Mouse (Mus musculus): ENCODE measurements around the gene Nav2.

The Nav2 gene

GRCm38 (mm10) chr7:49205551-49205950 lies 297.0 kb downstream of the Nav2 start:
- no peak for DNase-seq (ENCODE audit: low spot score in 2 of 2)

DNA sequence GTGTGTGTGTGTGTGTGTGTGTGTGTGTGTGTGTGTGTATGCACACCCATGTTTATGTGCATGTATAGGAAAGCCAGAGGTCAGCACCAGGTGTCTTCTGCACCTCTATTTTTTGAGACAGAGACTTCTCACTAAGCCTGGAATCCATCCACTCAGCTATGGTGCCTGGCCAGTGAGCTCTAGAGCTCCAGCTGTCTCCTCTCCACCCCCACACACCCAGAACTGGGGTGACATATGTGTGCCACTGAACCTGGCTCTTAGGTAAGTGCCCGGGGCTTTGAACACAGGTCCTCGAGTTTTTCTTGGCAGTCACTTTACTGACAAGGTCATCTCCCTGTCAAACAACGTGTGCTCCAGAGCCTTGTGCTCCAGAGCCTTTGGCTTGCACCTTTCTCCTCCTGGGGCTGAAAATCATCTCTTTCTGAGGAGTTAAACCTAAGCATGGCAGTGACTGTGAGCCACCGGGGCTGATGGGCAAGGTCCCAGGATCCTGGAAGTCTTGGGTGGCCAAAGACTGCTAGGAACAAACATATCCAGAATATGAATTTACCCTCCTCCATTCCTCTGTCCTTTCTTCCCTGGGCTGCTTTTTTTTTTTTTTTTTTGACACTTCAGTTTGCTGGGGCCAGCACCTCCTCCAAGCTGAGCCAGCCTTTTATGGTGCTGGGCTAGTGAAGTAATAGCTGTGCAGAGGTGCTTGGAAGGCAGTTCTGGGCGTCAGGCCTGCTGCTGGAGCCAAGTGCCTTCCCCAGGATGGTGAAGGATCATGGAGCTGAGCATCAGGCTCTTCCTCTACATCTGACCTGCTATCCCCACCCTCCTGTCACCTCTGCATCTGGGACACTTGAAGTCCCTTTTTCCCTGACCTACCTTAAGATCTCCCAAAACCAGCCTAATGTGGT lies 298.5 kb downstream of the Nav2 start:
- no peak for DNase-seq (ENCODE audit: low spot score in 2 of 2)

DNA sequence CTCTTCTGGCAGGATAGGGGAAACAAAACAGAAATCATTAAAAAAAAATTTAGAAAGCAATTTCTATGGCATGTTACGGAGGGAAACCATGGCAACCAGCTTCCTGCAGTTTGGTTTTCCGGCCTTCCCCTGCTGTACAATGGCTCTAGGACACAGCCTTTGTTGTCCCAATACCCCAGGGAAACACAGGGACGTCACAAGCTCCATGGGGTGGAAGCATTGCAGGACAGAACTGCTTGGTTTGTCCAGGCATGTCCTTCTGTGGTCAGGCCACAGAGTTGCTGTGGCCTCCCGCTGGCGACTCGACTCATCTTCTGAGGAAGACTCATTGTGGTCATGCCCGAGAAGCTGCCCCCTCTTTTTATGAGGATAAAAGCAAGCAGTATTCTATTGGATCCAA lies 301.0 kb downstream of the Nav2 start:
- DNase-seq (ENCODE audit: low spot score in 2 of 2): no peak

- DNase-seq (ENCODE audit: low spot score in 2 of 2): no peak
These were observed 302.2 kb downstream of the Nav2 start for GRCm38 (mm10) chr7:49210721-49211120.

DNA sequence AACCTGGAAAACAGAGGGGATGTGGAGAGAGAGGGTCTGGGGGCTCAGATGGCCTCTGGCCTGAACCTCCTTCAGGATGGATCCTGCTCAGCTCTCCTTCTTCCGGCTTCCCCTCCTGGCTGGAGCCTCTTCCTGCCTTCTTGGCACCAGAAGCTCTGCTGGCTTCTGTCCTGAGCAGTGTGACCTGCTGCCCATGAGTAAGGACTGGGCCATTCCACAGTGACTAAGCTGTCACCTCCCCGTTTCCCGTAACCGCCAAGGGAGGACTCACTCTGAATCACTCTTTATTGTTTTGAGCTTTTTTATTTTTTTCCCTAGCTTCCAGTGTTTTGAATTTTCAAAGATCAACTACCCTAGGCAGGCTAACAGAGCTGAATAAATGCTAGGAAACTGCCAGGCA lies 304.5 kb downstream of the Nav2 start:
- DNase-seq (ENCODE audit: low spot score in 2 of 2): peak in 1 of 2 experiments; percentile 35

- DNase-seq (ENCODE audit: low spot score in 2 of 2): no peak
These were observed 309.3 kb downstream of the Nav2 start for GRCm38 (mm10) chr7:49217786-49218185.

DNA sequence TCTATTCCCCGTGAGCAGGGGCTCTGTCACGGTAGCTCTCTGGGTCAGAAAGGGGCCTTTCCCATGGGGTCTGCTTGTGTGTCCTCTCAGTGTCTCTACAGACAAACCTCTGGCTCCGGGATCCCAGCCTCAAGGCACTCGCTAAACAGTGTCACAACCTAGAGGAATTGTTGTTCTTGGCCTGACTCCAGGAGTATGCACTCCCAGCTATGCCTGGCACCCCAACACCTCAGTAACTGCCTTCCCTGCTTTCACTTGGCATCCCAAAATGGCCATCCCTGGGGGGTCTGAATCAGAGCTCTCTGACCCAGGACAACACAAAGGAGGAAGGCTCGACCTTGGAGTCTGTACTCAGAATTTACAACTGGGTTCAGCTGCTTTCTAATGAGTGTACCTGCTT lies 317.2 kb downstream of the Nav2 start:
- no peak for DNase-seq (ENCODE audit: low spot score in 2 of 2)

DNA sequence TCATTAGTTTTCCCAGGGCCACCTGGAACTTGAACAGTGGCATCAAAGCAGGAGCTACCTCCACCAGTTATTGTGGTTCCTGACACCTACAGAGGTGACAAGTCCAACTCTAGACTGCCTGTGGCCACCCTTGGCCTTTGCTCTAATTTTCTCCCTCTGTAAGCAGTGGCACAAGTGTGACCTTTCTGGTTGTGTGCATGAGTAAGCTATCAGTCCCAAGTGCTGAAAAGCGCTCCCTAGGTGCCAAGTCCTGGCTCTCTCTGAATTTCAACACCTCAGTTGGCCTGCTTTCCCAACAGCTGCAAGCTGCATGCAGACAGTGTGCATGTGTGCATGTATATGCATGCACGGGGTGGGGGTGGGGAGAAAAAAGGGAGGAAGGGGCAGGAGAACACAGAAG lies 324.5 kb downstream of the Nav2 start:
- DNase-seq (ENCODE audit: low spot score in 2 of 2): no peak

DNA sequence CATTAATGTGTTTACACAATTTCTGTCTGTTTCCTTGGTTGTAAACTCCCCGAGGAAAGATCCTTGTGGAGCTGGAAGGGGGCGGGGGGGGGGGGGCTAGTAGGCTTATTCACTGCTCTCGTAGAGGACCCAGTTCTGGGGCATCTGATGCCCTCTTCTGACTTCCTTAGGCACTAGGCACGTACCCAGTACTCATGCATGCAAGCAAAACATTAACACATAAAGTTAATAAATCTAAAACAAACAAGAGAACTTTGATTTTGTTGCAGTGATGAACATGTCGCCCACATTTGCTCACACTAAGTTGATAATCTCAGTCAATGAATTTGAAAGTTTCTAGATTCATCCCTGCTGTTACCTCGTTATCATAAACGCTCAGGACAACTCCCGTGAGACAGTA lies 325.8 kb downstream of the Nav2 start:
- no peak for DNase-seq (ENCODE audit: low spot score in 2 of 2)

DNA sequence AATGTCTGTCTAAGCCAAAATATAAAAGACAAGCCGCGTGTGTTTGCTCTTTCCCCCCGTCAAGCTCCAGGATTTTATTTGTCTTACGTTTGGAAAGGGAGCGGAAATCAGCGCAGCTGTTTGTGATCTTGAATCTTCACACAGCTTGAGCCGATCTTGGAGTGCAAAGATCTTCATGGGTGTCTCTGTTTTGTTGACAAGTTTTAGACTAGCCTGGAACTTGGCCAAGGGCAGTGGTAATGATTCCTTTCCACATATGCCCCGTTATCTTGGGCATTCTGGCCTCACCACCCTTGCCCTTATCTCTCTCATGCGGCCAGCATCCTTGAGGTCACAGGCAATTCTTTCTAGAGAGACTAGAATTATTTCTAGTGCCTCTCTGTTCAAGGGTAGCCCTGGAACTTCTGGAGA lies 326.8 kb downstream of the Nav2 start:
- no peak for DNase-seq (ENCODE audit: low spot score in 2 of 2)

DNA sequence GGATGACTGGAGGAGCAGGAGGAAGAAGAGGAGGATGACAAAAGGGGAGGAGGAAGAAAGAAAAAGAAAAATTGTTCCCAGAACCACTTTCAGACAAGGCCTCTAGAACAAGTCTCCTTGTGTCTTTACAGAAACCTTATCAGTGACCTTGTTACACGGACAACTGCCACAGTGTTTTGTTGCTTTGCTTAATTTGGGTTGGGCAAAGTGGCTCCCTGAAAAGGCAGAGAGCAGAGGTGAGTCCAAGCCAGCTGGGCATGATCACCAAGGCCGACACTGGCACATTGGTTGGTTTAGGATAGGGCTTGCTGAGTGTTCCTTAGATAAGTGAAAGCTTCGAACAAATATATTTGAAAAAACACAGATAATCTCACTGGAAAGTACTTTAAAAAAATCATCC lies 327.3 kb downstream of the Nav2 start:
- DNase-seq (ENCODE audit: low spot score in 2 of 2): no peak

- DNase-seq (ENCODE audit: low spot score in 2 of 2): no peak
These were observed 331.9 kb downstream of the Nav2 start for GRCm38 (mm10) chr7:49240461-49240860.

- DNase-seq (ENCODE audit: low spot score in 2 of 2): no peak
These were observed 332.8 kb downstream of the Nav2 start for GRCm38 (mm10) chr7:49241229-49241751.

GRCm38 (mm10) chr7:49242261-49242660 lies 333.7 kb downstream of the Nav2 start:
- DNase-seq (ENCODE audit: low spot score in 2 of 2): no peak

DNA sequence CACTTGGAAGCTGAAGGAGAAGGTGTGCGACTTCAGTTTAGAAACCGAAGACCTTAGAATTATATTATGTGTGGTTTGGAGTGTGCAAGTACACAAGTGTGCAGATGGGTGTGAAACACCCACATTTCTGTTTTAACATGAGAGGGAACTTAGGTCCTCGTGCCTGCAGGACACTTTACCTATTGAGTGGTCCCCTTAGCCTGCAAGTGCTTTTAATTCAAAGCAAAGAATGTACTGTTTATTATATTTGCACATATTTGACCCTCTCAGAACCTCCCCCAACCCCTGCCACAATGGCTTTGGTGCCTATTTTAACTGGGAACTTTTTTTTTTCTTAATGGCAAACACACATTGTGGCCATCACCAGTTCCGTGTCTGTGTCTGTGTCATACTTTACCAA lies 334.6 kb downstream of the Nav2 start:
- DNase-seq (ENCODE audit: low spot score in 2 of 2): no peak

- peak; percentile 82 to 87 for DNase-seq (ENCODE audit: low spot score in 2 of 2)
These were observed 337.2 kb downstream of the Nav2 start for GRCm38 (mm10) chr7:49245537-49246239.

- no peak for DNase-seq (ENCODE audit: low spot score in 2 of 2)
These were observed 337.7 kb downstream of the Nav2 start for GRCm38 (mm10) chr7:49246240-49246578.

- no peak for DNase-seq (ENCODE audit: low spot score in 2 of 2)
These were observed 338.3 kb downstream of the Nav2 start for GRCm38 (mm10) chr7:49246584-49247481.

DNA sequence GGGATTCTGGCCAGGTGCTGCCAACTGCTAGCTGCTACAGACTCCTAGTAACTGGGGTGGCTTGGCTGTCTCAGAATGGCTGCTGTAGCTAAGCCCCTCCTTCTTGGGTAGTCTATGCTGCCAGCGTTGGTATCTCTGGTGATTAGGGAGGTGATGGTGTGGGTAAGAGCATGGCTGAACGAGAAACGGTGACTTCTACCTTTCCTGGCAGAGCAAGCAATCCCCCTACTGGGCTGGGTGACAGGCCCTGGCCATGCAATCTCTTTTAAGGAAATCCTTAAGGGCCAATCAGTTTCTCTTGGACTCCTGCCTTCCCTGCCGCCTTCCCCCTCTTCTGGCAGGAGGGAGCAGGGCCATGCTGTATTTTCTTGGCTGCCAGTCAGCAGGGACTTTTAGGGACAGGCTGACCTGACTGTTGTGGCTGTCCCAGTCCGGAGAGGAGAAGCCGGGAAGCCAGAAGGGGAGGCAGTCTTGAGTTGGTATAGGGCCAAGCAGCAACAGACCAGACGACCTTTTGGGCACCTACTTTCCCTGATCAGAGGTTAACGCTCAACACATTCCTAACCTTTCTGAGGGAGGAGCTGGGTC lies 339.3 kb downstream of the Nav2 start:
- DNase-seq (ENCODE audit: low spot score in 2 of 2): no peak

DNA sequence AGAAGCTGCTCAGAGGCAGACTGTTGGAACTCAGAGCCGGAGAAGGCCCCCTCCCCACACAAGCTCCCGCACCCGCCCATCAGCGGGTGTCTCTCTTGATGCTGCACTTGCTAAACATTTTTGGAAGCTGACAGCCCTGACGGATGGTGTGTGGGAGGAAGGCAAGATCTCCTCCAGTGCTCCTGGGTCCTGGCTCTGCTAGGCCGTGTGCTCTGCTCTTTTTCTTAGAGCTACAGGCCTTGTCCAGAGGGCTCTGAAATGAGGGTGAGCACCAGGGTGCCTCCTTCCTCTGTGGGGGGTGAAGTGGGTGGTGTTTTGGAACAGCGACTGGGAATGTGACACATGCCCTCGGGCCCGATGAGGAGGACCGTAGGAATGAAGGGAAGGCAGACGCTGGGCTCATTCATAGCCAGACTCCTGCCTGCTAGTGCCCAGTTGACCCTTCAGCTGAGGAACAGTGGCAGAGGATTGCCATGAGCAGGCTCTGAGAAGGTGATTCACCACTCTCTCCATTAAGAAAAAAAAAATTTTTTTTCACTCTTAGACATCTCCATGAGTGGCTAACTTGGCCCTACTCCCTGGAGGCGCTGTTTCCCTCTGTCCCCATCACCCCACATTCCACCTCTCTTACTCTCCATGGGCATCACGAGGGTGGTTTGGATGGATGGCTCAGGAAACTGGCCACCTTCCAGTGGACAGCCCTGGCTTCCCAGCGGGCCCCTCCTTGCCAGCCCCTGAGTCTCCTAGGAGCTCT lies 340.0 kb downstream of the Nav2 start:
- no peak for DNase-seq (ENCODE audit: low spot score in 2 of 2)

- no peak for DNase-seq (ENCODE audit: low spot score in 2 of 2)
These were observed 340.9 kb downstream of the Nav2 start for GRCm38 (mm10) chr7:49249462-49249861.
